Mouse (Mus musculus) heart, embryonic 15.5 days (tissue): ENCODE measurements around the gene Cuedc1. TPM values are rescaled to one million over a fixed set of nuclear protein-coding genes. Genes with fewer than 3 reads are reported as not detected.

Source experiments
- ATAC-seq: fragments of 200-750 bp; cut with Nextera tagmentation; replicated peaks from 2 replicates; pipeline ENCODE4 v1.8.0; 2017; ENCODE audit warnings: low read depth, moderate TSS enrichment; ENCODE audit not compliant: insufficient number of reproducible peaks, insufficient read depth, low FRiP score
- H3K27ac ChIP-seq: fragments of 300-500 bp; sonication (generic); 2 replicates; pipeline ENCODE4 v1.5.1; 2015; ENCODE audit warnings: mild to moderate bottlenecking, inconsistent platforms
- H3K27me3 ChIP-seq: fragments of 300-500 bp; sonication (generic); 2 replicates; pipeline ENCODE4 v1.6.1; 2015; ENCODE audit warnings: inconsistent platforms
- H3K36me3 ChIP-seq: fragments of 300-500 bp; sonication (generic); 2 replicates; pipeline ENCODE4 v1.6.1; 2015; ENCODE audit warnings: mild to moderate bottlenecking, inconsistent platforms
- H3K4me1 ChIP-seq: fragments of 300-500 bp; sonication (generic); replicated peaks from 2 replicates; pipeline ENCODE4 v1.6.1; 2015; ENCODE audit warnings: inconsistent platforms
- H3K4me2 ChIP-seq: fragments of 300-500 bp; sonication (generic); 2 replicates; pipeline ENCODE4 v1.6.1; 2015; ENCODE audit warnings: inconsistent platforms, mild to moderate bottlenecking, moderate library complexity
- H3K4me3 ChIP-seq: fragments of 300-500 bp; sonication (generic); 2 replicates; pipeline ENCODE4 v1.5.1; 2015; ENCODE audit warnings: mild to moderate bottlenecking, inconsistent platforms
- H3K9ac ChIP-seq: fragments of 300-500 bp; sonication (generic); 2 replicates; pipeline ENCODE4 v1.6.1; 2015; ENCODE audit warnings: mild to moderate bottlenecking, inconsistent platforms
- H3K9me3 ChIP-seq: fragments of 300-500 bp; sonication (generic); replicated peaks from 2 replicates; pipeline ENCODE4 v1.6.1; 2016; ENCODE audit warnings: inconsistent platforms
- WGBS: fragments of 180-500 bp; shearing (Covaris S2); methylation state at CpG from one replicate; pipeline ENCODE4 v1.1.7; 2015; ENCODE audit warnings: mixed read lengths; 5-methylcytosine and 5-hydroxymethylcytosine counted together
- polyA plus RNA-seq: library from polyadenylated mRNA; unstranded; fragments of >200 nt; fragmentation: Nextera tagmentation; extraction: Ambion mirVana; gene quantifications from 2 replicates; pipeline ENCODE4 v1.2.1, GENCODE M21; 2015

Gene Cuedc1
- polyA plus RNA-seq, 1 experiment from 2014 or later: 18.4 TPM

- Histone ChIP-seq H3K9ac (peak overlapping the region; percentile 32; the same call in 1 of the 2 replicates), H3K27ac (peak overlapping the region; percentile 86), H3K27me3 (no peaks in the 10 kb centered on the region), H3K36me3 (no peaks in the 10 kb centered on the region), H3K4me1 (peaks cover 67% of the 10 kb centered on the region), H3K4me3 (no peak overlapping the region), H3K9me3 (no peaks in the 10 kb centered on the region), H3K4me2 (peak overlapping the region; percentile 31)
- ATAC-seq: no peak
- WGBS: 24% methylated on average over 11 of the region's 11 CpGs
These were observed 50.9 kb downstream of the Cuedc1 start for GRCm38 (mm10) chr11:88148638-88149279.

GRCm38 (mm10) chr11:88151379-88152155 is 53.7 kb downstream of the Cuedc1 start:
- Histone ChIP-seq H3K9ac (no peak overlapping the region), H3K4me1 (peaks cover 76% of the 10 kb centered on the region), H3K27ac (peak overlapping the region; percentile 80), H3K9me3 (no peaks in the 10 kb centered on the region), H3K36me3 (no peaks in the 10 kb centered on the region), H3K4me3 (no peak overlapping the region), H3K4me2 (no peak overlapping the region), H3K27me3 (no peaks in the 10 kb centered on the region)
- no peak for ATAC-seq
- WGBS: 45% methylated on average over 7 of the region's 7 CpGs

GRCm38 (mm10) chr11:88153880-88154279 is 56.0 kb downstream of the Cuedc1 start:
- no peaks in the 10 kb centered on the region for H3K27me3 ChIP-seq

GRCm38 (mm10) chr11:88154500-88154899 is 56.6 kb downstream of the Cuedc1 start:
- WGBS: 47% methylated on average over 8 of the region's 8 CpGs
- peak overlapping the region; percentile 77 for H3K27ac ChIP-seq
- H3K9me3 ChIP-seq: no peaks in the 10 kb centered on the region
- peaks cover 72% of the 10 kb centered on the region for H3K4me1 ChIP-seq
- H3K9ac ChIP-seq: no peak overlapping the region
- no peaks in the 10 kb centered on the region for H3K36me3 ChIP-seq
- no peak overlapping the region for H3K4me3 ChIP-seq
- no peak for ATAC-seq
- H3K4me2 ChIP-seq: no peak overlapping the region
- H3K27me3 ChIP-seq: no peaks in the 10 kb centered on the region

More at GRCm38 (mm10) chr11:88153880-88154279, 56.0 kb downstream of the Cuedc1 start:
- no peak for ATAC-seq
- no peak overlapping the region for H3K4me3 ChIP-seq
- H3K9ac ChIP-seq: no peak overlapping the region
- no peak overlapping the region for H3K4me2 ChIP-seq
- peak overlapping the region; percentile 77 for H3K27ac ChIP-seq
- H3K4me1 ChIP-seq: peaks cover 72% of the 10 kb centered on the region
- no peaks in the 10 kb centered on the region for H3K9me3 ChIP-seq
- WGBS: 63% methylated on average over 5 of the region's 5 CpGs
- no peaks in the 10 kb centered on the region for H3K36me3 ChIP-seq

GRCm38 (mm10) chr11:88155451-88155850 is 57.6 kb downstream of the Cuedc1 start:
- ATAC-seq: no peak
- H3K4me2 ChIP-seq: no peak overlapping the region
- no peak overlapping the region for H3K4me3 ChIP-seq
- H3K4me1 ChIP-seq: peaks cover 82% of the 10 kb centered on the region
- H3K9ac ChIP-seq: peak overlapping the region; percentile 32; the same call in 1 of the 2 replicates
- WGBS: 49% methylated on average over 3 of the region's 3 CpGs
- peak overlapping the region; percentile 77 for H3K27ac ChIP-seq
- H3K9me3 ChIP-seq: no peaks in the 10 kb centered on the region
- no peaks in the 10 kb centered on the region for H3K36me3 ChIP-seq
- no peaks in the 10 kb centered on the region for H3K27me3 ChIP-seq

- Histone ChIP-seq H3K36me3 (no peaks in the 10 kb centered on the region), H3K27ac (peak overlapping the region; percentile 77), H3K4me3 (no peak overlapping the region), H3K4me1 (peaks cover 87% of the 10 kb centered on the region), H3K27me3 (no peaks in the 10 kb centered on the region), H3K9me3 (no peaks in the 10 kb centered on the region), H3K4me2 (no peak overlapping the region), H3K9ac (0 out of 2 replicates have a peak overlapping the region, but pooled peaks have one; percentile 32)
- ATAC-seq: no peak
- WGBS: 55% methylated on average over 8 of the region's 8 CpGs
These were observed 58.1 kb downstream of the Cuedc1 start for GRCm38 (mm10) chr11:88155998-88156397.

- H3K27me3 ChIP-seq: no peaks in the 10 kb centered on the region
- WGBS: 43% methylated on average over 2 of the region's 2 CpGs
- ATAC-seq: no peak
- H3K27ac ChIP-seq: peak overlapping the region; percentile 77
- H3K4me2 ChIP-seq: no peak overlapping the region
- H3K4me3 ChIP-seq: no peak overlapping the region
- peaks cover 85% of the 10 kb centered on the region for H3K4me1 ChIP-seq
- no peak overlapping the region; the same call in 1 of the 2 replicates for H3K9ac ChIP-seq
- H3K9me3 ChIP-seq: no peaks in the 10 kb centered on the region
- no peaks in the 10 kb centered on the region for H3K36me3 ChIP-seq
These were observed 58.5 kb downstream of the Cuedc1 start for GRCm38 (mm10) chr11:88156403-88156802.

- no peaks in the 10 kb centered on the region for H3K36me3 ChIP-seq
- H3K4me1 ChIP-seq: peaks cover 78% of the 10 kb centered on the region
- H3K4me2 ChIP-seq: peak overlapping the region; percentile 35
- H3K9ac ChIP-seq: peak overlapping the region; percentile 18; the same call in 1 of the 2 replicates
- H3K9me3 ChIP-seq: no peaks in the 10 kb centered on the region
- no peaks in the 10 kb centered on the region for H3K27me3 ChIP-seq
- peak; percentile 49 for ATAC-seq
- 29% methylated on average over 5 of the region's 5 CpGs for WGBS
- peak overlapping the region; percentile 98 for H3K27ac ChIP-seq
- H3K4me3 ChIP-seq: no peak overlapping the region
These were observed 61.0 kb downstream of the Cuedc1 start for GRCm38 (mm10) chr11:88158842-88159246.

GRCm38 (mm10) chr11:88159389-88159788 is 61.5 kb downstream of the Cuedc1 start:
- no peaks in the 10 kb centered on the region for H3K9me3 ChIP-seq
- WGBS: 50% methylated on average over 11 of the region's 11 CpGs
- no peak for ATAC-seq
- peak overlapping the region; percentile 35 for H3K4me2 ChIP-seq
- H3K4me1 ChIP-seq: peaks cover 76% of the 10 kb centered on the region
- H3K27ac ChIP-seq: peak overlapping the region; percentile 98
- peak overlapping the region; percentile 18; the same call in 1 of the 2 replicates for H3K9ac ChIP-seq
- no peaks in the 10 kb centered on the region for H3K36me3 ChIP-seq
- H3K4me3 ChIP-seq: no peak overlapping the region
- no peaks in the 10 kb centered on the region for H3K27me3 ChIP-seq

- Histone ChIP-seq H3K4me2 (no peak overlapping the region), H3K4me3 (0 out of 2 replicates have a peak overlapping the region, but pooled peaks have one; percentile 48), H3K9me3 (no peaks in the 10 kb centered on the region), H3K27ac (peak overlapping the region; percentile 98), H3K4me1 (peaks cover 74% of the 10 kb centered on the region), H3K36me3 (no peaks in the 10 kb centered on the region), H3K27me3 (no peaks in the 10 kb centered on the region), H3K9ac (no peak overlapping the region; the same call in 1 of the 2 replicates)
- no peak for ATAC-seq
- 61% methylated on average over 5 of the region's 5 CpGs for WGBS
These were observed 62.5 kb downstream of the Cuedc1 start for GRCm38 (mm10) chr11:88160316-88160715.

GRCm38 (mm10) chr11:88161051-88161581 is 63.3 kb downstream of the Cuedc1 start:
- under 1% methylated on average over 32 of the region's 33 CpGs for WGBS
- H3K27ac ChIP-seq: peak overlapping the region; percentile 98
- peak overlapping the region; percentile 67 for H3K9ac ChIP-seq
- ATAC-seq: peak; percentile 36
- H3K4me3 ChIP-seq: peak overlapping the region; percentile 48
- peaks cover 74% of the 10 kb centered on the region for H3K4me1 ChIP-seq
- H3K27me3 ChIP-seq: no peaks in the 10 kb centered on the region
- H3K9me3 ChIP-seq: no peaks in the 10 kb centered on the region
- H3K36me3 ChIP-seq: no peaks in the 10 kb centered on the region
- H3K4me2 ChIP-seq: peak overlapping the region; percentile 84
